Mouse (Mus musculus) right cerebral cortex, postnatal 10 days (tissue): ENCODE results near the gene Inf2.

Source experiments
- DNase-seq, 2 experiments: peaks; one replicate each; pipeline ENCODE4 v3.0.0; 2021; ENCODE audit warnings: low spot score in 2 of 2

The Inf2 gene

DNA sequence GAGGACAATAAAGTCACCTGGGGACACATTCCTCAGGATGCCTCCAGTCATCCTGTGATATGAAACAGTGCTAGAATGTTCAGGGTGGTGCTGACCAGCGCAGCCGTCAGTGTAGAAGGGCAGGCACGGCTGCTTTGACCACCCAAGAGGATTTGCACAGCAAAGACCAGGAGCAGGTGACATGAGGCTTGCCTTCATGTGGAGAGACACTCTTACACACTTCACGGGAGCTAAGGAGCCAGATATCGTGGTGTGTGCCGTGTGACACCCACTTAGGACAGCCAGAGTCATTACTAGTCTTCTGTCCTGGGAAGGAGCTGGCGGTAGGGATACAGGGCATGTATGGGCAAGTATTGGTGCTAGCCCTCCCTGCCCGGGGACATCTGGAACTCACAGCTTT, 18.4 kb upstream of the Inf2 start:
- no peak for DNase-seq

- DNase-seq: no peak
Observed at GRCm38 (mm10) chr12:112571064-112571463, 17.5 kb upstream of the Inf2 start.

DNA sequence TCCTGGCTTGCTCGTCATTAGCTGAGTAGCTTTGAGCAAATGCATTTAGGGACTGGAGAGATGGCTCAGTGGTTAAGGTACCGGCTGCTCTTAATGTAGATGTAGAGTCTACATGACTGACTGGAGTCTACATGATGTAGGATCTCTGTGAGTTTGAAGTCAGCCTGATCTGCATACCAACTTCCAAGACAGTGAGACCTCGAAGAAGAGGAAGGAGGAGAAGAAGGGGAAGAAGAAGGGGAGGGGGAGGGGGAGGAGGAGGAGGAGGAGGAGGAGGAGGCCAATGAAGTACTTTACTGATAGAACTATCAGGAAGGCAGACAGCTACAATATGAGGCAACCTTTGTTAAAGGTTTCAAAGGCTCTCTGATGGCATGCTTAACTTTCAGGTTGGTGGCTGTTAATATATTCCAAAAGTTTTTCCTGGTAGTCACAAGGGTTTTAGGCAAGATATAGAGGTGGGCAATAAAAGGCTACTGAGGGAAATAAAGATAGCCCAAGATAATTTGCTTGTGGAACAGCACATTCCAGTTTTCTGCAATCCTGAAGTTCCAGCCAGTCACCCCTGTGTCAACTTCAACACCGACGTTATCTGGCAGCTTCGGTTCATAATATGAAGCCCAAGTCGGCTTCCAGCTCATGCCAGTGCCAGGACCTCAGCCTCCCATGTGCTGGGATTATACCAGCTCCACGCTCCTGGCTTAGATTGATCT, 13.2 kb upstream of the Inf2 start:
- DNase-seq: no peak

- peak in 1 of 2 experiments; percentile 59 for DNase-seq
Observed at GRCm38 (mm10) chr12:112576341-112576740, 12.2 kb upstream of the Inf2 start.

- no peak for DNase-seq
Observed at GRCm38 (mm10) chr12:112576749-112577148, 11.8 kb upstream of the Inf2 start.

DNA sequence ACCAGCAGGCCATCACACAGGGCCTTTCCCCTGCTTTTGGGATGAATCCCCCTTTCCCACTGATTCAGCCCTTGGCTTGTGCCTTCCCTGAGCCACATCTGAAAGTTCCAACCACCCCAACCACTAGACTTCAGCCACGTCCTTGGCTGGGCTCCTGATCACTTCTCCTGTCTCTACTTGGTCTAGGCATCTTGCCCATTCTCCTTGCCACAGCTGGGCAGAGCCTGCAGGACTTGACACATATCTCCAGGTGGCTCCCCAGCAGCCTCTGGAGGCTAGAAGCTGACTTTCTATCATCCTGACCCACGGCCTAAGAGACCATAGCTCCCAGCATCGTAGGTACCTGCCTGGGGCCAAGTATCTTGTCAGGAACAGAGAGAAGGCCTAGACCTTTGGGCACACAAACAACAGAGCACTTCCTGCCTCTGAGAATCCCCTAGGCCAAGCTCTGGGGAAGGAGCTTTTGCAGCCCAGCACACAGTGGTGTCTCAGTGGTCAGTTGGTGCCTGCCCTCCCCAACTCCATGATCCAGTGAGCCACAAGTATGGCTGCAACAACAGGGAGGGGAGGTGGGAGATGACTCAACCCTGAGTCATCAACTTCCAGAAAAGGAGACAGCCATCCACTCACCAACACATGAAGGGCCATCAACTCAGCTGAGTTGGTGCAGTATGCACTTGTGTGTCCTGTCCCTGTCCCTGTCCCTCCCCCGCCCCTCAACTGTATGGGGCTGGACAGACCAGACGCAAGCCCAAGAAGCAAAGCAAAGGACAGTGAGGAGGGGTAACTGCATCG, 10.1 kb upstream of the Inf2 start:
- no peak for DNase-seq

- DNase-seq: no peak
Observed at GRCm38 (mm10) chr12:112579430-112579829, 9.2 kb upstream of the Inf2 start.

DNA sequence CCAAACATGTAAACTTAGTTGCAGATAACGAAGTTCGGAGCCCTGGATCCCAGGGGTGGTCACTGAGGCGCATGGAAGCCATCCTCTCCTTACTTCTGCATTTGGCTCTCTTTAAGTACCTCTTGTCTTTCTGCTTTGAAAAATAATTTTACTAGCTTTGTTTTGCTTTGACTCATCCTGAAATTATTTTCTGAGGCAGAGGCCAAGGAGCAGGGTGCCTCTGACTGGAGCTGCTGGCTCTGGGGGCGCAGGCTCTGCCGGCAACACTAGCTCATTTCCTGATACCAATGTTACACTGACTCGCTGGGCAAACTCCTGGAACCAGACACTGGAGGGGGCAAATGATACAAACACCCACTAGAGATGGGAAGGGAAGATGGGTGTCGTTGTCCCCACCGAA, 8.7 kb upstream of the Inf2 start:
- DNase-seq: no peak

- no peak for DNase-seq
Observed at GRCm38 (mm10) chr12:112581113-112581512, 7.5 kb upstream of the Inf2 start.

GRCm38 (mm10) chr12:112584954-112585353, 3.6 kb upstream of the Inf2 start:
- no peak for DNase-seq

DNA sequence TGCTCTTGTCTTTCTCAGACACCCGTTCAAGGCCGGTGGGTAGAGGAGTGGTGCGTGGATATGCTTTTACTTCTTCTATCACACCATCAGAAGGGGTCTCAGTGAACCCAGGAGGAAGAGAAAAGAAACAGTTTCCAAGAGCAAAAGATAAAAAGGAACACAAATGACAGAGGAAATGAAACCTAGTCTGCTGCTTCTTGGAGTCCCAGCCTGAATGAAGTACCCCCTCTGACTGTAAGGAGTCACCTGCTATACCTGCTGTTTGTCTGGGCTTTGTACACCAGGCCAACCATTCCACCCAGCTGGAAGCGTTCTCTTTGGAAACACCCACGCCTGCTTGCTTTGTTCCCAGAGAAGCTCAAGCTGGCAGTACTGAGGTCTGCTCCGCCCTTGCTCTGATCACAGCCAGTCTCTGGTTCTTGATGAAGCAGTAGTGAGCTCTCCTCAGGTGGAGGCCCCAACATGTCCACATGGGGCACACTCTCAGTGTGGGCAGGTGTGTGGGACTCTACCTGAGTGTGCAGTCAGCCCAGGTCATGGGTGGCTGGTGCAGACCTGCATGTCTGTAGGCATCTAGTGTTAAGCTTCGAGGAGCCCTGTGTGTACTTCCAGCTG, 2.6 kb upstream of the Inf2 start:
- DNase-seq: peak in 1 of 2 experiments; percentile 67

DNA sequence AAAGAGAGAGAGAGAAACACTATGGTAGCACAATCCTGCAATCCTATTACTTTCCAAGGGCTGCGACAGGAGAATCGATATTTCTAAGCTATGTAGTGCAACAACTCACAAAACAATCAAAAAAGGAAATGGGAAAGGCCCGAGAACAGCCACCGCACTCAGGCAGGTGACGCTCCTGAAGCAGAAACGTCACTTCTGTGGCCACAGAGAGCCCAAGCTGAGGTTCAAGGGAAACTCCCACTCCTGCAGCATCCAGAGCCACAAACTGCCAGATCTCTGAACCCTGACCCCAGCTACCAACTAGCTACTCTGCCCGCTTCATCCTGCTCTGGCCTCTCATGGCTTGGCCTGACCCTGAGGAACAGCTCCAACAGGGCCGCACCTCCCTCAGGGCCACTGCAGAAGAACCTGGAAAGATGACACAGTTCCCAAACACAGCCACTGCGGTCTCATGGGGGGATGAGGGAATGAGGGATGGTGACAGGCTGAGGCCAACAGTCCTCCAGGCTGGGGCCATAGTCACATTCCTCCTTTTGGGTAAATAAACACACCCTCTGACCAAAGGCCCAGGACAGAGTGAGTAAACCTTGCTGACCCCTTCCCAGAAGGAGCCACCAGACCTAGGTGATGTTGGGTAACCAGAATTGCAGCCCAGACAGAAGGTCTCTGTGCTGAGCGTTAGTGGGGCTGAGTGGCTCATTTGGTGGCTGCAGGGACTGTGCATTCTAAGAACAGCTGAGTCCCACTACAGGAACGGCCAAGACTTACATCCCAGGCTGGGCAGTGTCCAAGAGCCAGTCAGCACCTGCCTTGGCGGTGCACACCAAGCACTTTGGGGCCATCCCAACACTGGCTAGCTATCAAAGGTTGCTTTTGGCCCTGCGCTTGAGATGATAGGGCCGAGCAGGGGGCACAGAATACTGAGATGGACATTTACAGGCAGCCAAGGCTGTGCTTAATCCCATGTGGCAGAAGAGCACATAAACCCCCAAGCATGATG, 1.2 kb upstream of the Inf2 start:
- DNase-seq: peak; percentile 42 to 45

DNA sequence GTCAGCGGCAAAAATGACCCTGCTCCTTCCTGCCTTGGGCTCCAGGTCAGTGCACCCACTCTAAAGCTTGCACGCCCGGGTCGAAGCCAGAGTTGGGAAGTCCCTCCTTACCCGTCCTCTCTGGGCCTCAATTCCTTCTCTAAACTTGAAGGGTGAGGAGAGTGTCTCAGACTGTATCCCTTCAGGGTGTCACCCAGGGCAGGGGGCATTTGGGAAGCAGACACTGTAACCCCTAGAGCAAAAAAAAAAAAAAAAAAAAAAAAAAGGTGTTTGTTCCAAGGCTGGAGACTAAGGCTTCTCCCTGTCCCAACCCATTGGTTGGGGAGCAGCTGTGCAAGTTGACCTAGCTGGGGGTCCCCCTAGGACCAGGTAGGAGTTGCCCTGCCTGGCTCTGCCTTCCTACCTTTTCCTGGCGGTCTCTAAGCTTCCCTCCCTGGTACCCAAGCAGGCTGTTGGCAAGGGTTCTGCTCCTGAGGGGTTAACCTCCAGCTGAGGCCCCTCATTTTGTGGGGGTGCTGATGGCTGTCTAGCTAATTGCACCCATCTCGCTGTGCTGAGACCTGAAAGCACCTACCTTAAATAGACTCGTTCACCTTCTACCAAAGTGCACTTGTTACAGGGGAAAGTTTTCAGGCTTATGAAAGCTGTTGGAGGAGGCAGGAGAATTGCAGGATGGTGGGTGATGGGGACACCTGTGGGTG, 1.1 kb downstream of the Inf2 start:
- DNase-seq: peak; percentile 39 to 52

DNA sequence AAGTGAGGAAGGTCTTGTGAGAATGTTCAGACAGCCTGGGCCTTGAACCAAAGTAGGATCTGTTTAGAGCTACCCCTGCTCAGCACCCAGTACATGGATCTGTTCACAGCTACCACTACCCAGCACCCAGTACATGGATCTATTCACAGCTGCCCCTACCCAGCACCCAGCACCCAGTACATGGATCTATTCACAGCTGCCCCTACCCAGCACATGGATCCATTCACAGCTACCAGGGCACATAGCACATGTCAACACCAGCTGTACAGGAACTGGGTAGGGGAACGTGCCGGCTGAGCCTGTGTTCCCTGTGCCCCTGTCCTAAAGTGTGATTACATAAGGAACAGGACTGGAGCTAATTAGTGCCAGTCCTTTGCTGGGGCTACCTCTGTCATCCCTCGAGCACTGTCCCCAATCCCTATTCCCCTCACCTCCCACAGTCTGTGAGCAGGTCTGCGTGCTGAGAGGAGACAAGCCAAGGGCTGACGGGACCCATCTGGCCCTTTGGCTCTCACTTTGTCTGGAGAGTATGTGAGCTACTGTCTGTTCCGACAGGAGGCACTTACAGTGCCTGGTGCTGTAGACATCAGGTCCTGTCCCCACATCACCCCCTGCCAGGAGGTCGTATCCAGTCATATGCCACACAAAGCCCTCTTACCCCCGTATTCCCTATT, 2.1 kb downstream of the Inf2 start:
- DNase-seq: peak in 1 of 2 experiments; percentile 29

- no peak for DNase-seq
Observed at GRCm38 (mm10) chr12:112591240-112591639, 2.7 kb downstream of the Inf2 start.

DNA sequence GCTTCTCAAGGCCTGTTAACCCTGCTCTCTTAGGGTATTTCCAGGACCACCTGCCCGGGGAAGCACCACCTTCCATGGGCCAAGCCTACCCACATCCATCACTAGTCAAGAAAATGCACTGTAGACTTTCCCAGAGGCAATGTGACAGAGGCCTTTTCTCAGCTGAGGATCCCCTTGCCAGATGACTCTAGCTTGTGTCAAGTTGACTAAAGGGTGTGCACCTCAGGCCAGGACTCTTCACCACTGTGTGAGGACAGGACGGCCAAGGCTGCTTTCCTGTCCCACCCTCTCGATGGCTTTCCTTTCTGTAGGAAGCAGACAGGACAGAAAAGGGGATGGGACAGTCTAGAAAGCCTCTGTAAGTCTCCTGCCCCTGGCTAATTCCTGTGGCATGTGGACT, 3.1 kb downstream of the Inf2 start:
- DNase-seq: no peak

DNA sequence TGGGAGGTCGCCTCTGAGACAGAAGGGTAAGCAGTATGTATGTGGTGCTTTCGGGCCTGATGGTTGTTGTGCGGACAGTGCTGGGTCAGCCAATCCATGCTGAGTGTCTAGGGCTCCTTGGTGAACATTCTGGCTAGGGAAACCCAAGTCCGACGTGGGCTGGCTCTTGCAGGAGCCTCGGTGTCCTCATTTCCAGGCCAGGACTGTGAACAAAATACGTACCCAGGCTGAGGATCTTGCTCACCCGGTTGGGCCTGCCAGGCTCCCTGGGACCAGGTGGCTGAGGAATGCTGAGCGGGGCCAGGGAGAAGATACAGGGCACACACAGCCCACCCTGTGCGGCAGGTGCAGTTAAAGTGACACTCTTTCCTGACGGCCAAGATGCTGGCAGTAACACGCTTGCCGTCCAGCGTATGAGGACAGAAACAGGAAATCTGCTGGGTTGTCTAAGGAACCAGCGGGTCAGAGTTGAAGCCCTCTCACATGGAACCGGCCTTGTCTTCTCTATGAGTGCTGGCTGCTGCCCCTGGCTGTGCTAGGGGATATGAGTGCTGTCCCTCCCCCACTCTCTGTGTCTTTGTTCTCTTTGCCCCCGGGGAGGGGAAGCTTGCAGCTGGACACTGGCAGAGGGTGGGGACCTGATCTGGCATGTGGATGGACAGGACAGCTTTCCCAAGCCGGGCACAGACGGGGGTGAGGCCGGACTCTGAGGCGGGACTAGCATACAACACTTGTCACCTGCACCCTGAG, 4.6 kb downstream of the Inf2 start:
- peak in 1 of 2 experiments; percentile 30 for DNase-seq

DNA sequence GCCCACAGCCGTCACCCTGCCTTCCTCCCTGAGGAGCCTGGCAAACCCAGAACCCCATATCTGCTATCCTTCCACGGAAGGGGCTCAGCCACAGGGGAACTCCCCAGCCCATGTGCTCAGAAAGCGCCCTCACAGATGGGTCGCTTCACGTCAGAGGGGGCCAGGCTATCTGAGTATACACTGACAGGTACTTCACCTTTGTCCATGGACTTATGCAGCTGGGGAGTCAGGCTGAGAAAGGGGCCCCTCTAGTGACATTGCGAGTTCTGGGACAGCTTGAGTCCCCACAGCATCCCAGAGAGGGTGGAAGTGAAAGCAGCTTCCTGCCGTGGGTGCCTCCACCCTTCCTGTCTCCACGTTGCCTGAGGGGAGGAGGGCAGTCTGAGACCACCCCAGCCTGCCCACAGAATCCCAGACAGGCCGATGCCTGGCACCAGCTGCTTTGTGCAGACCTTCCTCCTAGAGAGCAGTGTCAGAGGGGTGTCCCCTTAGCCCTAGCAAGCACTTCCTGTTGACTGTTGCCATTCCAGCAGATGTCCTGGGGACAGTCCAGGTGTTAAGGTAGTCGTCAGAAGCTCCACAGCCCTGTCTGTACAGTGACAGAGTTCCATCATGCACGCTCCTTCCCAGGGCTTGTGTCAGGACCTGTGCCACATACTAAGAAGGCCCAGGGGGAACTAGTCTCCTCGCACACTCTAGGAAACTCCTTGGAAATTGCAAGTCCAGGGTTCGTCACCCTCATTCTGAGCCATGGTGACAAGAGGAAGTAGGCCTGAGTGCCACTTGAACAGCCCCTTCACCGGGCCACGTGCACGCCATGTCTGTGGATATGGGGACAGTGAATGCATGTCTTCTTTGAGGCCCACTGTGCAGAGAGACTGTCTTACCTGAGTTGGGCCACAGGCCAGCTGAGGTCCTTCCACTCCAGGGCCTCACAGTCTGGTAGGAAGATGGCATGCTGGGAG, 5.6 kb downstream of the Inf2 start:
- peak in 1 of 2 experiments; percentile 29 for DNase-seq
